Mouse (Mus musculus) kidney, adult 2 months (tissue): ENCODE data around the gene Hoxb4.

ENCODE experiments used
- CTCF ChIP-seq: fragments of 200-500 bp; conservative IDR thresholded peaks from 2 replicates; pipeline ENCODE4 v1.5.1; 2011; ENCODE audit warnings: low read depth, mild to moderate bottlenecking, control low read depth, low read length, moderate library complexity, mixed read lengths; ENCODE audit not compliant: insufficient read depth, insufficient read length
- POLR2A ChIP-seq: fragments of 200-500 bp; IDR thresholded peaks from one replicate; pipeline ENCODE4 v1.6.1; 2011; ENCODE audit warnings: low read depth, low read length, control low read depth

DNA sequence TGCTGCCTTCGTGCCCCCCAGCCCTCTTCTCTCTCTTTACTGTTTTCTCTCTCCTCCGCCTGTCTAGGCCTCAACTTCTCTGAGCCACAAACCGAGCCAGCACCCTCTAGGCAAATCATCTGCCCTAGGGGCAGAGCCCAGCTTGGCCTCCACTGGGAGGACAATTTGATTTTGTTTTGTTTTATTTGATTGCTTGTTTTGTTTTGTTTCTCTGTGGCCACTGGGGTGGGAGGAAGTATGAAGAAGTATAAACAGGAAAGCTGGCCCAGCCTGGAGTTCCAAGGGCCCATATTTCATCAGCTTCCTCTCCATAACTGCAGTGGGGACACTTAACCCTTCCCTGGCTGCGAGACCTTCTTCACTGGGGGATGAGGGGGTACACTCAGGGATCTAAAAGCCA lies 8.8 kb upstream of the Hoxb4 start:
- TF ChIP-seq CTCF (no peak), POLR2A (no peak)
